Mouse (Mus musculus) kidney, adult 2 months (tissue): ENCODE results near the gene Hspa1a.

ENCODE experiments used
- CTCF ChIP-seq: fragments of 200-500 bp; conservative IDR thresholded peaks from 2 replicates; pipeline ENCODE4 v1.5.1; 2011; ENCODE audit warnings: low read depth, mild to moderate bottlenecking, control low read depth, low read length, moderate library complexity, mixed read lengths; ENCODE audit not compliant: insufficient read depth, insufficient read length
- POLR2A ChIP-seq: fragments of 200-500 bp; IDR thresholded peaks from one replicate; pipeline ENCODE4 v1.6.1; 2011; ENCODE audit warnings: low read depth, low read length, control low read depth

DNA sequence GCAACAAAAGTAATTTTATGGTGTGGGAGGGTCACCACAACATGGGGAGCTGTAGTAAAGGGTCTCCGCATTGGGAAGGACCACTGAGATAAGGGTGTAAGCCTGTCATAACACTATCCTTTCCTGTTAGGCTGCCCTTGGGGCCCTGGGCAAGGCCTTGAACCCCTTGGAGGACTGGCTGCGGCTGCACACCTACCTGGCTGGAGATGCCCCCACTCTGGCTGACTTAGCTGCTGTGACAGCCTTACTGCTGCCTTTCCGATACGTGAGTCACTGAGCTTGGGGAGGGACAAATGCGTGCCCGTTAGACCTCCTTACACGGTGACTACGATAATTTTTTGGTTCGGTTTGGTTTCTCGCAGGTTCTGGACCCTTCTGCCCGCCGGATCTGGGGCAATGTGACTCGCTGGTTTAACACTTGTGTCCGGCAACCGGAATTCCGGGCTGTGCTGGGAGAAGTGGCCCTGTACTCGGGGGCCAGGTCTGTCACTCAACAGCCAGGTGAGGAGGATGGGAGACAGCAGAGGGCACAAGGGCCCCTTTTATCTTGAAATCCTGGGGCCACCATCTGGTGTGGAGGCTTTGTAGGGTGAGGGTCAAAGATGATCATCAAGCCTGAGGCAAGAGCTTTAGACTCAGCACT, 32.2 kb upstream of the Hspa1a start:
- no peak for TF ChIP-seq CTCF
- TF ChIP-seq POLR2A = no peak
